Mouse (Mus musculus): ENCODE results near the gene Tm9sf3. TPM values are rescaled to one million over a fixed set of nuclear protein-coding genes. Genes with fewer than 3 reads are reported as not detected.
"Not testable (repeated sequence)": the region's sequence is repeated elsewhere in the genome, so short reads cannot be mapped to it uniquely, and the experiment has no call there.

The Tm9sf3 gene
- 138 and 146 TPM in 2 replicates for polyA plus RNA-seq (2015; fragmentation: Nextera tagmentation; extraction: Ambion mirVana)

DNA sequence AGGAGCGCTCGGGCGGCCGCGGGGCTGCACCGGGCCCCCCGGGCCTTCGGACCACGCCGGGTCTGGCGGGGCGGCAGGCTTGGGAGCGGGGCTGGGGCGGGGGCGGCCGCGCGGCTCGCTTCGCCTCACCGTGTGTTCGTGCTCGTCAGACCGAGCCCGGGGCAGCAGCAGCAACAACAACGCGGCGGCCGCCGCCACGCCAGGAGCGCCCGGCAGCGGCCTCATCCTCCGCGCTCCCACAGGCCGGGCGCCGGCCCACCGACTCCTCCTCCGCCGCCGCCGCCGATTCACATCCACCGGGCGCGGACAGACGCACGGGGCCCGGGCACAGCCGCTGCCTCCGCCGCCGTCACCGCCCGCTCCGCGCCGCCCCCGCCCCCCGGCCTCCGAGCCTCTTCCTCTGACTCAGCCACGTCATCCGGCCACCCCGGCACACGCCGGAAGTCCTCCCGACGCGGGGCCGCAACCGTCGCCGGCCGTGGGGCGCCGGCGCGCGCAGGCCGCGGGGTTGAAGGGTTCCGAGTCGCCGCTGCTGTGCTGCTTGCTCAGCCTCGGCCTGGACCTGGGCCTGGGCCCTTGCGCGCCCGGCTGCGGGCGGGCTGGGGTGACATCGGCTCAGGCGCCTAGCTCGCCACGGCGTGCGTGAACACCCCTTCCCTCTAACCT lies at the start of gene Tm9sf3:
TSS of gene Tm9sf3 (minus strand) at position 368 of the 666 bp plus-strand sequence.
- peak; percentile 95 for ATAC-seq (ENCODE audit: low FRiP score, low TSS enrichment)
- Histone ChIP-seq H3K4me2 (replicated peaks; ENCODE audit: low read depth, low read length) (peak within 1 kb of the TSS; percentile 73), H3K9me3 (ENCODE audit: low read length) (no peaks in the 10 kb centered on the region), H3K27ac (ENCODE audit: low read length) (peak within 1 kb of the TSS; percentile 99), H3K27me3 (ENCODE audit: insufficient read depth, low read length) (no peaks in the 10 kb centered on the region), H3K36me3 (ENCODE audit: insufficient read depth, low read length) (no peaks in the 10 kb centered on the region), H3K4me3 (ENCODE audit: low read length) (peak within 1 kb of the TSS; percentile 94), H3K9ac (replicated peaks; ENCODE audit: low read length) (peak within 1 kb of the TSS; percentile 98), H3K4me1 (ENCODE audit: insufficient read depth, low read length) (peaks cover 38% of the 10 kb centered on the region)
- WGBS: under 1% methylated on average over 52 of the region's 98 CpGs

- not testable (repeated sequence) for H3K9me3 ChIP-seq (ENCODE audit: low read length); ATAC-seq (ENCODE audit: low FRiP score, low TSS enrichment); H3K36me3 ChIP-seq (ENCODE audit: insufficient read depth, low read length); H3K27ac ChIP-seq (ENCODE audit: low read length); H3K27me3 ChIP-seq (ENCODE audit: insufficient read depth, low read length); H3K9ac ChIP-seq (replicated peaks; ENCODE audit: low read length); H3K4me2 ChIP-seq (replicated peaks; ENCODE audit: low read depth, low read length); H3K4me3 ChIP-seq (ENCODE audit: low read length); H3K4me1 ChIP-seq (ENCODE audit: insufficient read depth, low read length)
- 95% methylated on average over 7 of the region's 8 CpGs for WGBS
Observed at GRCm38 (mm10) chr19:41312587-41312986, 48.8 kb upstream of the Tm9sf3 start.

GRCm38 (mm10) chr19:41312027-41312426 lies 48.2 kb upstream of the Tm9sf3 start:
- H3K4me3 ChIP-seq (ENCODE audit: low read length): no peak overlapping the region
- WGBS: 73% methylated on average over 4 of the region's 4 CpGs
- no peaks in the 10 kb centered on the region for H3K36me3 ChIP-seq (ENCODE audit: insufficient read depth, low read length)
- no peak overlapping the region for H3K27ac ChIP-seq (ENCODE audit: low read length)
- ATAC-seq (ENCODE audit: low FRiP score, low TSS enrichment): no peak
- H3K9me3 ChIP-seq (ENCODE audit: low read length): no peaks in the 10 kb centered on the region
- peaks cover 8% of the 10 kb centered on the region; the same call in 1 of the 2 replicates for H3K4me1 ChIP-seq (ENCODE audit: insufficient read depth, low read length)
- H3K4me2 ChIP-seq (replicated peaks; ENCODE audit: low read depth, low read length): no peak overlapping the region
- H3K9ac ChIP-seq (replicated peaks; ENCODE audit: low read length): no peak overlapping the region
- H3K27me3 ChIP-seq (ENCODE audit: insufficient read depth, low read length): no peaks in the 10 kb centered on the region

GRCm38 (mm10) chr19:41310971-41311703 lies 47.3 kb upstream of the Tm9sf3 start:
- H3K4me2 ChIP-seq (replicated peaks; ENCODE audit: low read depth, low read length): peak overlapping the region; percentile 53
- H3K36me3 ChIP-seq (ENCODE audit: insufficient read depth, low read length): no peaks in the 10 kb centered on the region
- 0 out of 2 replicates have a peak, but pooled peaks have one; percentile 19 for ATAC-seq (ENCODE audit: low FRiP score, low TSS enrichment)
- no peaks in the 10 kb centered on the region for H3K9me3 ChIP-seq (ENCODE audit: low read length)
- no peaks in the 10 kb centered on the region for H3K27me3 ChIP-seq (ENCODE audit: insufficient read depth, low read length)
- peak overlapping the region; percentile 31 for H3K9ac ChIP-seq (replicated peaks; ENCODE audit: low read length)
- H3K4me1 ChIP-seq (ENCODE audit: insufficient read depth, low read length): peaks cover 8% of the 10 kb centered on the region; the same call in 1 of the 2 replicates
- H3K4me3 ChIP-seq (ENCODE audit: low read length): peak overlapping the region; percentile 32
- 17% methylated on average over 20 of the region's 20 CpGs for WGBS
- H3K27ac ChIP-seq (ENCODE audit: low read length): no peak overlapping the region

DNA sequence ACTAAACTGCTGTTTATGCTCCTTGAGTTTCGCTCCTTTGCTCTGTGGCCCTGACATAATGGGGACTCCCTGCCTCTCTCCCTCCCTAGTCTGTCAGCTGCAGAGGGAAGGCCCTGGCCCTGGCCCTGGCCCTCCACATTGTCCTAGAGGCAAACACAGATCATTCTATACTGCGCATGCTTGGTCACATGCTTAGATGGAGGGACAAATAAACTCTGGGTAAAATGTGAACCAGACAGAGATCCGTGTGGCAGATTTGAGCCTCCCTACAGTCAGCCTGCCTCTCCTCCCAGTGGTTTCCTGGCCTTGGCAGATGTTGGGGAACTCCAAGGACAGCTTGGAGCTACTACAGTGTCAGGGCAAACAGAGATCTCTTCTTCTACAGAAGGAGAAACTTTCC lies 40.1 kb upstream of the Tm9sf3 start:
- Histone ChIP-seq H3K4me1 (ENCODE audit: insufficient read depth, low read length) (no peaks in the 10 kb centered on the region), H3K27ac (ENCODE audit: low read length) (peak overlapping the region; percentile 72), H3K9me3 (ENCODE audit: low read length) (no peaks in the 10 kb centered on the region), H3K4me2 (replicated peaks; ENCODE audit: low read depth, low read length) (no peak overlapping the region), H3K36me3 (ENCODE audit: insufficient read depth, low read length) (no peaks in the 10 kb centered on the region), H3K9ac (replicated peaks; ENCODE audit: low read length) (no peak overlapping the region), H3K4me3 (ENCODE audit: low read length) (no peak overlapping the region), H3K27me3 (ENCODE audit: insufficient read depth, low read length) (0 out of 2 replicates have a peak, but pooled peaks cover 6% of the 10 kb centered on the region)
- ATAC-seq (ENCODE audit: low FRiP score, low TSS enrichment): 0 out of 2 replicates have a peak, but pooled peaks have one; percentile 12
- WGBS: 50% methylated on average over 3 of the region's 3 CpGs

- Histone ChIP-seq H3K4me2 (replicated peaks; ENCODE audit: low read depth, low read length) (no peak overlapping the region), H3K9me3 (ENCODE audit: low read length) (no peaks in the 10 kb centered on the region), H3K36me3 (ENCODE audit: insufficient read depth, low read length) (no peaks in the 10 kb centered on the region), H3K27me3 (ENCODE audit: insufficient read depth, low read length) (0 out of 2 replicates have a peak, but pooled peaks cover 6% of the 10 kb centered on the region), H3K9ac (replicated peaks; ENCODE audit: low read length) (no peak overlapping the region), H3K4me1 (ENCODE audit: insufficient read depth, low read length) (no peaks in the 10 kb centered on the region), H3K4me3 (ENCODE audit: low read length) (no peak overlapping the region), H3K27ac (ENCODE audit: low read length) (peak overlapping the region; percentile 72)
- WGBS: 32% methylated on average over 6 of the region's 6 CpGs
- 0 out of 2 replicates have a peak, but pooled peaks have one; percentile 51 for ATAC-seq (ENCODE audit: low FRiP score, low TSS enrichment)
Observed at GRCm38 (mm10) chr19:41303433-41303832, 39.6 kb upstream of the Tm9sf3 start.

GRCm38 (mm10) chr19:41301856-41302255 lies 38.1 kb upstream of the Tm9sf3 start:
- WGBS: 38% methylated on average over 6 of the region's 6 CpGs
- no peaks in the 10 kb centered on the region for H3K4me1 ChIP-seq (ENCODE audit: insufficient read depth, low read length)
- H3K27ac ChIP-seq (ENCODE audit: low read length): no peak overlapping the region
- no peak for ATAC-seq (ENCODE audit: low FRiP score, low TSS enrichment)
- H3K9me3 ChIP-seq (ENCODE audit: low read length): no peaks in the 10 kb centered on the region
- 0 out of 2 replicates have a peak, but pooled peaks cover 6% of the 10 kb centered on the region for H3K27me3 ChIP-seq (ENCODE audit: insufficient read depth, low read length)
- no peak overlapping the region for H3K4me2 ChIP-seq (replicated peaks; ENCODE audit: low read depth, low read length)
- no peak overlapping the region for H3K9ac ChIP-seq (replicated peaks; ENCODE audit: low read length)
- no peaks in the 10 kb centered on the region for H3K36me3 ChIP-seq (ENCODE audit: insufficient read depth, low read length)
- no peak overlapping the region for H3K4me3 ChIP-seq (ENCODE audit: low read length)

GRCm38 (mm10) chr19:41299446-41299845 lies 35.6 kb upstream of the Tm9sf3 start:
- Histone ChIP-seq H3K27me3 (ENCODE audit: insufficient read depth, low read length) (0 out of 2 replicates have a peak, but pooled peaks cover 6% of the 10 kb centered on the region), H3K27ac (ENCODE audit: low read length) (no peak overlapping the region), H3K4me1 (ENCODE audit: insufficient read depth, low read length) (no peaks in the 10 kb centered on the region), H3K9ac (replicated peaks; ENCODE audit: low read length) (no peak overlapping the region), H3K36me3 (ENCODE audit: insufficient read depth, low read length) (no peaks in the 10 kb centered on the region), H3K9me3 (ENCODE audit: low read length) (no peaks in the 10 kb centered on the region), H3K4me3 (ENCODE audit: low read length) (no peak overlapping the region), H3K4me2 (replicated peaks; ENCODE audit: low read depth, low read length) (no peak overlapping the region)
- ATAC-seq (ENCODE audit: low FRiP score, low TSS enrichment): no peak
- WGBS: 75% methylated on average over 8 of the region's 8 CpGs

- no peaks in the 10 kb centered on the region for H3K9me3 ChIP-seq (ENCODE audit: low read length)
- WGBS: 61% methylated on average over 5 of the region's 5 CpGs
- no peaks in the 10 kb centered on the region for H3K27me3 ChIP-seq (ENCODE audit: insufficient read depth, low read length)
- no peak overlapping the region for H3K4me2 ChIP-seq (replicated peaks; ENCODE audit: low read depth, low read length)
- H3K36me3 ChIP-seq (ENCODE audit: insufficient read depth, low read length): no peaks in the 10 kb centered on the region
- H3K4me3 ChIP-seq (ENCODE audit: low read length): no peak overlapping the region
- no peak overlapping the region for H3K9ac ChIP-seq (replicated peaks; ENCODE audit: low read length)
- no peak overlapping the region for H3K27ac ChIP-seq (ENCODE audit: low read length)
- no peak for ATAC-seq (ENCODE audit: low FRiP score, low TSS enrichment)
- peaks cover 5% of the 10 kb centered on the region; the same call in 1 of the 2 replicates for H3K4me1 ChIP-seq (ENCODE audit: insufficient read depth, low read length)
Observed at GRCm38 (mm10) chr19:41290952-41291619, 27.3 kb upstream of the Tm9sf3 start.
